Mouse (Mus musculus): Measurements from ENCODE around the gene Gipr.
A peak's percentile ranks its signal among the peaks of the same experiment; 100 is the strongest.

Gipr gene

DNA sequence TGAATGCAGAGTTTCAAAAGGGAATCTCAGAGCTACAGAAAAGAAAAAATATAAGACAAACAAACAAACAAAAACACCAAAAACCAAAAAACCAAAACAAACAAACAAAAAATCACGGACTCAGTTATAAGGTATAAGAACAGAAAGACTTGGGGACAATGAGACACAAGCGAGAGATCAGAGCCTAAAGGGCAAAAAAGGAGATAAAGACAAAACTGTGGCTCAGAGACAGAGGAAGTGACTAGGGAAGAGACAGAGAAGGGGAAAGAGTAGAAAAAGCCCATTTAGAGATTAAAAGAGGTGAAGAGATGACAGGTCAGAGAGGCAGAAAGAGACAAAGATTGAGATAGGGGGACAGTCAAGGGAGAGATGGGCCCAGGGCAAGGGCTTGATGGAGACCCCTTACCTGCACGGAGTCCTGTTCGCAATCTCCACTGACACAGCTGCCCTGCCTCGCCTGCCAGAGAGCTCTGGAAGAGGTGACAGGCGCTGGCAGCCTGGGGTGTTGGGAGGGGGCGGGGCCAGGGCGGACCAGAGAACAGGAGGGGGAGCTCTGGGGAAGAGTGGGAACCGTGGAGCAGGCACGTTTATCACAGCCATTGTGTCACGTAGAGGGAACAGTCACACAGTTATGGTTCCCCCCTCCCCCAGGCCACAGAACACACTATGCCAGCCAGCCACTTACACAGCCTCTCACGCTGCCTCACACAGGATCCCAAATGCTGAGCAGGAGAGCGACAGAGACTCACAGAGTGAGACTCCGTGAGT is at the start of gene Gipr:
Gene Gipr, minus strand, starts transcription at position 472 of the 768 bp plus-strand sequence.
- DNase-seq (ENCODE audit: low read depth, low spot score): no peak

DNA sequence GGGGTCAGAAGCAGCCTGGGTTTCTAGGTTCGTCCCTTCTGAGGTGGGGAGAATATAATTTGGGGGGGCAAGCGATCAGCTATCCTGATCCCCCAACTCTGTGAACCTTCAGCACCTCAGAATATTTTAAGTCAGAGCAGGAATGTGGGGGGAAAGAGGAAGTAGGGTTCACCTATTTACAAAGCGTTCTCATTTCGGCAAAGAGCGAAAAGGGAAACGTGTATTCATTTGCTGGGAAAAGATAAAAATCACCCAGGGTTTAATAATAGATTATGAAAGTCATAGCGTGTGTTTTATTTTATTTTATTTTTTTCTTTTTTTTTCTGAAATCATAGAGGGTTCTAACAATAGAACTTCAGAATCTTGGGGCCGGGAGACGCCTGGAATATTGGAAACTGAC is 49.0 kb upstream of the Gipr start:
- DNase-seq (ENCODE audit: low read depth, low spot score): no peak

DNA sequence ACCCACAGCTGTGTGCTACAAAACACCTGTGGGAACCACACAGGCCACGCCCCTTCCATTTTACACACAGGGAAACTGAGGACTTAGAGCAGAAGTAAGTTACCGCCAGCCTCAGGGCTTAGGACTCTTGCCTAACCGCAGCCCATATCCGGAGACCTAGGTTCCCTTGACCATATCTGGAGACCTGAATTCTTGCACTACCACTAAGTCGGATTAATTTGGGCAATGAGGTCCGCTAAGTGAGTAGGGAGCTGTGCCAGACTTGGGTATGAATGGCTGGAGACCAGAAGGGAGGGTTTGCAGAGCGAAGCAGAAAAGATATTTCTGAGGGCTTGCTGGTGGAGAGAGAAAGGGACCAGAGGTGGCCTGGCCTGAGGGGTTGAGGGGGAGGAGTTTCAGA is 48.4 kb upstream of the Gipr start:
- no peak for DNase-seq (ENCODE audit: low read depth, low spot score)

DNA sequence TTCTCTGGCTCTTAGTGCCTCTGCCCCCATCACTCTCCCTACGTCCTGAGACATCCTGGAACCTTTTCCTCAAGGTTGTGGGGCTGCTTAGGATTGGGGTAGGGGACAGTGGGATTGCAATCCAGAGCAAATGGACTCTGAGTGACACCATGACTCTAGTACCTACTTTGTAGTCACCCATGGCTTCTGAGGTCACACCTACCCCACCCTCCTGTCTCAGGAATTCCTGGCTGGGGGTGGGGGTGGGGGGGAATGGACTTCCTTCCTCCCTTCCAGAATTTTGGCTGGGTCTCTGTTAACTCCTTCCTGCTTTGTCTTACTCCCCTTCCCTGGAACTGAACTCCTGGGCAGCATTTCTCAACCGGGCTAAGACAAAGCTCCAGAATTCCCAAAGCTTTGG is 47.5 kb upstream of the Gipr start:
- DNase-seq (ENCODE audit: low read depth, low spot score): no peak

DNA sequence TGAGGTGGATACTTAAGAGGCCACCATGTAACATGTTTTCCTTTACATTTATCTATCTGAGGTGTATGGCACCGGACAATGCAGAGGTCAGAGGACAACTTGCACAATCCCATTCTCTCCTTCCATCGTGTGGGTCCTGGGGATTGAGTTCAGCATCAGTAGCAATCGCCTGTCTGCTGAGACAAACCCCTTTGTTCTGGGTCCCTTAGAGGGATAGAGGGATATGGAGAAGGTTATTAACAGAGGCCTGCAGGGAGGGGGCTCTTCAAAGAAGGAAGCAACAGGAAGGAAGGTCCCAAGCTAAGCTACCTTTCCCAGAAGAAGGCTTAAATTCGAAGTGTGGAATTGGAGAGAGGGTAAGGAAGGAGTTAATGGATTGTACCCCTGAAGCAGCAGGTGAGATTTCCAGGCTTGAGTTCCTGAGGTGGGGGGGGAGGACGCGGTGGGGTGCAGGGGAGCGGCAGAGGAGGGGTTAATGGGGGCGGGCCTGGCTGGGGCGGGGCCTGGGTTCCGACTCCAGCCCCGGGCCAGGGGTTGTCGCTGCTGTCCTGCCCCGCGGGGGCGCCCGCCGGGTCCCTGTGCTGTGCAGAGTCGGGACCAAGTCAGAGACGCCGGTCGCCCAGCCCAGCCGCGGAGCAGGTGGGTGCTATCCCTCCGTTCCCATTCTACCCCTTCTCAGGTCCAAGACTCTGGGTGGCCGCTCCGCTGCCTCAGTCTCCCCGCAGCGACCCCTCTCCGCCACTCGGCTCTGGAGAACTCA is 46.2 kb upstream of the Gipr start, which contains the start of gene Gpr4:
Gene Gpr4, plus strand, starts transcription at position 543 of the 760 bp plus-strand sequence.
- DNase-seq (ENCODE audit: low read depth, low spot score): no peak

DNA sequence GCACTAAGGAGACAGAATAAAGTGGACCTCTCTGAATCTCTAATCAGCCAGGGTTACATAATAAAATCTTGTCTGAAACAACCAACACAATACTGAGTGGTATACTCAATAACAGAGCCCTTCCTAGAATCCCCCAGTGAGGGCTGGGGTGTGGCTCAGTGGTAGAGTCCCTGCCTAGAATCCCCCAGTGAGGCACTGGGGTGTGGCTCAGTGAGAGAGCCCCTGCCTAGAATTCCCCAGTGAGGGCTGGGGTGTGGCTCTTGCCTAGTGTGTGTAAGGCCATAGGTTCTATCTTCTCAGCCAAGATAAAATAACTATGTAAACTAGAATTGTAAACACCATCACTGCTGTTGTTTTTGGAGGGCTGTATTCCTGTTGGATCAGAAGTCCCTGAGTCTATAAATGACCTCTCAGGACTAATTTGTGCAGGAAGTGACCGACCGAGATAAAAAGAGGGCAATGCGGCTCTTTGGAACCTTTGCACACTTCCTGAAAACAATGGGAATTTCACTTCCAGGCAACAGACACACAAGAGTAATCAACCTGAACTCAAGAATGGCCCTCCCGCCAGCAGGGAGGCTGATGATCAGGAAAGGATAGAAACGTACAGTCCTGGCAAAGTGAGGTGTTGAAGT is 45.2 kb upstream of the Gipr start:
- no peak for DNase-seq (ENCODE audit: low read depth, low spot score)

DNA sequence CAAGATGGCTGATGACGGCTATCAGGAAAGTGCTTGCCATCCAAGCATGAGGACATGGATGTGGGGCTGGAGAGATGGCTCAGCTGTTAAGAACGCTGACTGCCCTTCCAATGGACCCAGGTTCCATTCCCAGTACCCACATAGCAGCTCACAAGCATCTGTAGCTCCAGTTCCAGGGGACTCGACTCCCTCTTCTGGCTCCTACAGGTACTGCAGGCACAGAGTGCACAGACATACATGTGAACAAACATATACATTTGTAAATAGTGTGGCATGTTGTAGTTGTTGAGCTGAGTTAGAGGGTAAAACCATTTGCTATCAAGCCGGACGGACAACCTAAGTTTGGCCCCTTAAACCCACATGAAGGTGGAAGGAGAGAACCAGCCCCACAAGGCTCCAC is 44.1 kb upstream of the Gipr start:
- no peak for DNase-seq (ENCODE audit: low read depth, low spot score)

DNA sequence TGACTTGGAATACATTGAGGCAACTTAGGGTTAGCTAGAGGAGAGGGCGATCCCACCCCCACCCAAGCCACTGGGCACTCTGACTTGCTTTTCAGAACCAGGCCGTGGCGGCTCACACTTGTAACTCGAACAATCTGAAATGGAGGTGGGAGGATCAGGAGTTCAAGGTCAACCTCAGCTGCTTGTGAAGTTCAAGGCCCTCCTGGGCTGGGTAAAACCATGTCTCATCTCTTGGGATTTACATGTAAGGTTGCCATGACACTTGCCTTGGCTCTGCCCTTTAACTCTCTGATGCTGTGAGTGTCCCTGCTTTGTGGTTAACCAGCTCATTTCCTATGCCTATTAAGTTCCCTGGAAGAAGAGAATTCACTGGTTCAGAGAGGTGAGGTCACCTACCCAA is 43.6 kb upstream of the Gipr start:
- no peak for DNase-seq (ENCODE audit: low read depth, low spot score)

DNA sequence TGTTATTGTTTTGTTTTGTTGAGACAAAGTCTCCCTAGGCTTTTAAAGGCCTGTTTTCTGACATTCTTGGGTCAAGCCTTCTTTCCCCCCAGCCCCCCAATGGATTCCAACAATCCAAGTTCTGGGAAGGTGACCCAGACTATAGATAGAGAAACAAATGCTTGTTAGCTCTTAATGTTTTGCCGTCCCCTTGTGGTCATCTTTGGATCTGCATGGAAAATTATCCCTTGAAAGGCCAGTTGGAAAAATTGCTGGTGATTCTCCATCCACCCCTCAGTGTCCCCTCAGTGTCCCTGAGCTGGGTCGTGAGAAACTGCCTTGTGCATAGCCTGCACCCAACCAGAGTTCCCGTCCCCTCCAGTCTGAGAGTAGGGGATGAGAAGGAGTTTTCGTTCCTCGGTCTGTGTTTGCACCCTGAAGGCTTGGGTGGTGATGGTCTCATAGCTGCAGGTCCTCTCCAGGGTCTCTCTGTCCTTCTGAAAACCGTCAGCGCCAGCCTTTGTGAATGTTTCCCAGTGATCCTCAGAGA is 43.1 kb upstream of the Gipr start:
- DNase-seq (ENCODE audit: low read depth, low spot score): peak; percentile 55

DNA sequence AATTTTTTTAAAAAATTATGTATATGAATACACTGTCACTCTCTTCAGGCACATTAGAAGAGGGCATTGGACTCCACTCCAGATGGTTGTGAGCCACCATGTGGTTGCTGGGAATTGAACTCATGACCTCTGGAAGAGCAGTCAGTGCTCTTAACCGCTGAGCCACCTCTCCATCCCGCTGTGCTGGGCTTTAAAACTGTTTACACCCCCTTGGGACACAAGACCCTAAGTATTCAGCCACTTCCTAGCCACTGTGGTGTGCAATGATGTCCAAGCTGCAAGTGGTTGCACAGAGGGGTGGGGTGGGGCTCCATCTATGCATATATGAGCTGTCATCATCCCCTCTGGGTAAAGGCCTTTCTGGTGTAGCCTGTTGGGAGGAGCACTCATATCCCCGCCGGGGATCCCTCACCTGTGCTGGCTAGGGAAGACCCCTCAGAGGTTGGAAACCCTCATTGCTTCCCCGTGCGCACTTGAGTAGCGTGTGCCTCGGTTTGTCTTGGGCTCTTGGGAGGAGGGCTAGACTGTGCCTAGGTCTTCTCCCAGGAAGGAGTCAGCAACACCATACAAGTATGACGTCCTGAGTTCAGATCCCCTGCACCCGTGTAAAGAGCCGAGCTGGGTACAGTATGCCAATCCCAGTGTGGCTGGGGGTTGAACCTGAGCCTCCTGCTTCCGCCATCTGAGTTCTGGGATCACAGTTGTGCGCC is 42.4 kb upstream of the Gipr start:
- DNase-seq (ENCODE audit: low read depth, low spot score): no peak

DNA sequence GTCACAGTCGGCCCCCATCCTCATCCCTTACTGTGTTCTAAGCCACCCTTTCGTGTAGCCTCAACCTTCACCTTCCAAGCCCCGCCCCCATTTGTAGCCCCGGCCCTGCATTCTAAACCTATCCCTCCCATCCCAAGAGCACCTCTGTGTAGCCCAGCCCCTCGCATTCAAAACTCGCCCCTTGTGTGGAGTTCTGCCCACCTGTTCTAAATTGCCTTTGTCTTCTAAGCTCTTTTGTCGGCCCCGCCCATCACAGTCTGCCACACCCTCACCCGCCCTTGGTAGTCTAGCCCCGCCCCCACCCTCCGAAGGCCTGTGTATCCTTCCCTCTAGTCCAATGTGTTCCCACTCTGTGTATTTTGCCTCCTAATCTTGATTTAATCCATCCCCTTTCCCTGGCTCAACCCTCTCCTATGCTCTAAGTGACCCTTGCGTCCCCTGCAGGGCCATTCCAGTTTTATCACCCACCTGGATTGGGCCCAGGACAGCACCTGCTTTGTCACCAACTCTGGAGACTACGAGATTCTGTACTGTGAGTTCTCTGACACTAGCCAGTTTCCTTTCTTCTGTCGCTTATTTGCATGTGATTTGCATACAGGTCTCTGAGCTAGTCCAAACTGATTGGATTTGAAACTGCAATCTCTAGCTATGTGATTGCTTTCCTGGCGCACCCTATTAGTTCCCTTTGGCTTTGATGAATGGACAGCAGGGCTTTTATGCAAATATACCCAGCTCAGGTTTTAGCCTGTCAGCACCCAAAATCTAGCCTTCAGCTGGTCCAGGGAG is 36.3 kb upstream of the Gipr start:
- no peak for DNase-seq (ENCODE audit: low read depth, low spot score)

DNA sequence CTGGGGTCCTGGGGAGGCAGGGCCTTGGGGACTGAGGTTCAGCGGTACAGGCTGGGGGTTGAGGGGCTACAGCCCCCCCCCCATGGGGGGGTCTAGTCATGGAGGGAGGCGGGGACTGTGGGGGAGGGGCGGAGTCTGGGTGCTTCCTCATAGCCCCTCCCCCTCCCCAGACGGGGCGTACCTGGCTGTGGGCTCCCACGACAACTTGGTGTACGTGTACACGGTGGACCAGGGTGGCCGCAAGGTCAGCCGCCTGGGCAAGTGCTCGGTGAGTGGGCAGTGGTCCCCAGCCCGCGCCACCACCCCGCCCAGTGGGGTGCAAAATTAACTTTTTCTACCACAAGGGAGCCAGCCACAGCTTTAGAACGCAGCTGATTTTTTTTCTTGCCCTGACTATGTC is 35.7 kb upstream of the Gipr start:
- no peak for DNase-seq (ENCODE audit: low read depth, low spot score)

DNA sequence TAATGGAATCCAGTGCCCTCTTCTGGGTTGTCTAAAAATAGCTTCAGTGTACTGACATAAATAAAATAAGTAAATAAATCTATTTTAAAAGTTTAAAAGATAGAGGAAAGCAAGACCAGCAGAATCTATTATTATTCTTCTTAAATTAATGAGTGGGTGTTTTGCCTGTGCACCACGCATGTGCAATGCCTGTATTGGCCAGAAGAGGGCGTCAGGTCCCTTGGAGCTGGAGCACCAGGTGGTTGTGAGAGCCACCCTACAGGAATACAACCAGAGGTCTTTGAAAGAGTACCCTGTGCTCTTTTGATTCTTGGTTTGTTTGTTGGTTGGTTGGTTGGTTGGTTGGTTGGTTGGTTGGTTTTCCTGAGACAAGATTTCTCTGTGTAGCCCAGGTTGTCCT is 32.1 kb upstream of the Gipr start:
- DNase-seq (ENCODE audit: low read depth, low spot score): no peak

DNA sequence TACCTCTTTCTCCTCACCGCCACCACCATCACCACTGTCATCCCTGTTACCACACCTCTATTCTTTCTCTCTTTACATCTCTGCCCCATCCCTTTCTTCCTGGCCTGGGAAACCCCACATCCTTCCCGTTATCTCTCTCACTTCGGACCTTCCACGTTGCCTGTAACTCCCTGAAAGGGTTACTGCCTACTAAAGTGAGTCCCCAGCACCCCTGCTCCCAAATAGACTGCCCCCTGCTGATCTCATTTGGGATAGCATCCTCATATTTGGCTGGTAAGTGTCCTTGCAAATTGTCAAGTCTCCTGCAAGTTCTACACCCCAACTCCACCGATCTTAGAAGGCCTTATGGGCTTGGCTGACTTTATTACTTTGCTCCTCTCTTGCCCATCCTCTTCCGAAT is 30.7 kb upstream of the Gipr start:
- no peak for DNase-seq (ENCODE audit: low read depth, low spot score)

DNA sequence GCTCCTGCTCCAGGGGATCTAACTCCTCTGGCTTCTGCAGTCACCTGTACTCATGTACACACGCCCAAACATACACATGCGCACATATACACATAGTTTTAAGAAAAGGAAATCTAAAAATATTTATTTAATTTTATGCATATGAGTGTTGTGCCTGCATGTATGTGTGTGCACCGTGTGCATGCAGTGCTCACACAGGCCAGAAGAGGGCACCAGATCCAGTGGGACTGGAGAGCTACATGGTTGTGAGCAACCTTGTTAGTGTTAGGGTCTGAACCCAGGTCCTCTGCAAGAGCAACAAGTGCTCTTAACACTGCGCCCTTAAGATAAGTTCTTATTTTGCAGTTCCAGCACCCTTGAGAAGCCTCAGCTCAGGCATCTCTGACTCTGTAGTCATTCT is 28.7 kb upstream of the Gipr start:
- no peak for DNase-seq (ENCODE audit: low read depth, low spot score)

DNA sequence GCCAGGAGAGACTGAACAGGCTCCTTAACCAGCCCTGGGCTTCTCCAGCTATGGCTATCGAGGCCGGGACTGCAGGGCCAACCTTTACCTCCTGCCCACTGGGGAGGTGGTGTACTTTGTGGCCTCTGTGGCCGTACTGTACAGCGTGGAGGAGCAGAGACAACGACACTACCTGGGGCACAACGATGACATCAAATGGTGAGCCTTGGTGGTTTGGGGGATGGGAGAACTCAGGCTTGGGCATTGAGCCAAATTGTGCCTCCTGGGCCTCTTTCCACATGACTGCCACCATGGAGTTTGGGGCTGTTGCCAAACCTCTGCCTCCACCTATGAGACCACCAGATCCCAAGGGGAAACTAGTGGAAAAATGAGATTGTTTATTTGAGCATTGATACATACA is 18.8 kb upstream of the Gipr start:
- DNase-seq (ENCODE audit: low read depth, low spot score): no peak

DNA sequence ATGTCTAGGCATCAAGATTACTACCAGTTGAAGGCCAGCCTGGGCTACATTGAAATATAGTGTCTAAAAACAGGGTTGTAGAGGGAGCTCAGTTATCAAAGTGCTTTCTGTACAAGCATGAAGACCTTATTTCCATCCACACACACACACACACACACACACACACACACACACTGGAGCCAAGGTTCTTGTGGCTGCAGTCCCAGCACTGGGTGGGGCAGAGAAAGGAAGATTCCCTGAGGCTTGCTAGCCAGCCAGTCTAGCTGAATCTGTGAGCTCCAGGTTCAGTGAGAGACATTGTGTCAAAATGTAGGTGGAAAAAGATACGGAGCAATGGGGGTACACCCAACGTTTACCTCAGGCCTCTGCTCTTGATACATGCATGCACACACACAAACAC is 18.3 kb upstream of the Gipr start:
- DNase-seq (ENCODE audit: low read depth, low spot score): no peak

DNA sequence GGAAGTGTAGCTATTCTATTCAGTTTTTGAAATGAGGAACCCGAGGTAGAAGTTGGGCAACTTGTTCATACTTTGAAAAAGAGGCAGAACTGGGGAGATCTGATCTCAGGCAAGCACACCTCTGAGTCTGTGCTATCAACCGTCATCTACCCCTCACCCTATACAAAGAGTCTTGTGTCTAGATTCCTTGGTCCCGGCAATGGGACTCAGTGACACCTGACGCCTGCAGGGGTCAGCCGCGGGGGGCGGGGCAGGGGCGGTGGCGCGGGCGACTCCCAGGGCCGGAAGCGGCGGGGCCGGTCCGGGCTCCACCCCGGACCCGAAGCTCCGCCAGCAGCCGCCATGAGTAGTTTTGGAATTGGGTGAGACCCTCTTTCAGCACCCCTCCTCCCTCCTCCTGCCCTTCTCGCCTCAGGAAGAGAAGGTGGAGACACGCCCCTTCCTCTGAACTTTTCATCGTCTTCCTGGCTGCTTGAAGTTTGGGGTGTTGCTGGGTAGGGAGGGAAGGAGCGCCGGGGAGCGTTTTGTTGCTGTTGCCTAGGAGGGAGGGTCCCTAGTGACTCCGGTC is 15.0 kb upstream of the Gipr start:
- DNase-seq (ENCODE audit: low read depth, low spot score): peak; percentile 39

DNA sequence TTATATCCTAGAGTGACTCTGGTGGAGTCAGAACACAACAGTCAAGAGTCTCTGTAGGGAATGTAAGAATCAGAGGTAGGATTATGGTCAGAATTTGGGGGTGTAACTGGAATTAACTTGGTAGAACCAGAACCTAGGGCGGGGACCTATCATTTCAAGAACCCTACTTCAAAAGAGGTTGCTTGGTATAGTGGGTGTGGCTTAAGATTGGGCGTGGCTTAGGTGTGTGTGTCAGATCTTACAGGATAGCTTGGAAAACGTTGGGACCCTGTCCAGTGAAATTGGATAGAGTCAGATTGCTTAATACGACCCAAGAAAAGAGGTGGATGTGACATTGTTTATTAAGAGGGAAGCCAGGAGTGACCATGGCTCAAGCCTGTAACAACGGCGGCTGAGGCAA is 14.0 kb upstream of the Gipr start:
- DNase-seq (ENCODE audit: low read depth, low spot score): no peak

DNA sequence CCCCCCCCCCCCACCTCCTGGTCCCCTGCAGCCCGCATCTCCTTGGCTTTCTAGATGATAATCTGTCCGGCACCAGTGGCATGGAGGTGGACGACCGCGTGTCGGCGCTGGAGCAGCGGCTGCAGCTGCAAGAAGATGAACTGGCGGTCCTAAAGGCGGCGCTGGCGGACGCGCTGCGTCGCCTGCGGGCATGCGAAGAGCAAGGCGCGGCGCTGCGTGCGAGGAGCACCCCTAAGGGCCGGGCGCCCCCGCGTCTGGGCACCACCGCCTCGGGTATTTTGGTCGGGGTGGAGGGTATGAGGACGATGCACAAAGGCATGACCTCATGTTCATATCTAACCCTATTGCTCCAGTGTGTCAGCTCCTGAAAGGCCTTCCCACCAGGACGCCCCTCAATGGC is 13.2 kb upstream of the Gipr start:
- DNase-seq (ENCODE audit: low read depth, low spot score): peak; percentile 57

Measured in forelimb bud, embryonic 11.5 days (tissue).